Mouse (Mus musculus) retina, adult 2 months (tissue): ENCODE results near the gene Sult2b1.

Experiments used
- DNase-seq: peaks from one replicate; pipeline ENCODE4 v3.0.0-alpha.2; 2012; ENCODE audit warnings: low read depth, low spot score

The Sult2b1 gene

GRCm38 (mm10) chr7:45725151-45725550 is 59.3 kb downstream of the Sult2b1 start:
- no peak for DNase-seq

DNA sequence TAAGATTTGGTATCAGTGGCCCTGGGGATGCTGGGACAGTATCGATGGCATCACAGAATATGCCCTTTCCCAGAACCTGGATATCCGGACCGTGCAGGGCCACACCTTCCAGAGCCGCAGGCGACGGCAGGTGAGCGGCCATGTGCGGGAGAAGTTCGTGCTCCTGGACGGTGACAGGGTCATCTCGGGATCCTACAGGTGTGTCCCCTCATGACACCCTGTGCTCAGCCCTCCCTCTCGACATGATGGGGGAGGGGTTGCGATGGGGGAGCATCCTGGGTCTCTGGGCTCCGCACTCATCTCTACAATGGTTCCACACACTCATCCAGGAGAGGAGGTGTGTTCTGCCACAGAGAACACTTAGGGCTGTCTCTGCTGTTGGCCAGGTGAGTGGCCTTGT is 60.7 kb downstream of the Sult2b1 start:
- DNase-seq = no peak

GRCm38 (mm10) chr7:45723301-45723700 is 61.2 kb downstream of the Sult2b1 start:
- DNase-seq = no peak

- no peak for DNase-seq
These were observed 62.1 kb downstream of the Sult2b1 start for GRCm38 (mm10) chr7:45722348-45722713.

DNA sequence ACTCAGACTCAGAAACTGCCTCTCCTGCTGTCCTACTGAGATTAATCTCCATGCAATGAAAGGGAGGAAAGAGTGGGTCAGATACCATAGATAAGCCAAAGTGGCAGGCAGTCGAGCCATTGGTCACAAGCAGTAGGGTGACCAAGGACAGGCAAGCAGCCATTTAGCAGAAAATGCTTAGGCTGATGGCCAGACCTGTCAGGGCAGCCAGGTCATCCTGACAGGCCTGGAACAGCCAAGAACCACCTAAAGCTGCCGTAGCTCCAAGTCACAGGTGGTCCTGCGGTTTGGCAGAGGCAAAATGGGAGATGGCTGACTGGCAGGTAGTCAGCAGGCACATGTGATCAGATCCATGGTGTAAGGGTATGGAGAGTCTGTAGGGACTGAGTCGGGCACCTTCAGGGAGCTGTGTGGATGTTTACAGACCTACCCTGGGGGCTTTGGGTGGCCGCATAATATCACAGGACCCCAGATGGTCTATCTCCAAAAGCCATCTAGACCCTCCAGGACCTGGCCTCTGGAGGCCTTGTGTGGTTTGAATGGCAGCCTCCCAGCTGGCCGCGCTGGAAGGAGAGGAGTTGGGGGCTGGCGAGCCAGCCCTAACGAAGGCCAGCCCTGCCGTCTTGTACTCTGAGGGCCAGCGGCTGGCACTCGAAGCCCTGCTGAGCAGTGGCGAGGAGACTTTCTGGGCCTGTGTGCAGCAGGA is 62.7 kb downstream of the Sult2b1 start:
- no peak for DNase-seq

DNA sequence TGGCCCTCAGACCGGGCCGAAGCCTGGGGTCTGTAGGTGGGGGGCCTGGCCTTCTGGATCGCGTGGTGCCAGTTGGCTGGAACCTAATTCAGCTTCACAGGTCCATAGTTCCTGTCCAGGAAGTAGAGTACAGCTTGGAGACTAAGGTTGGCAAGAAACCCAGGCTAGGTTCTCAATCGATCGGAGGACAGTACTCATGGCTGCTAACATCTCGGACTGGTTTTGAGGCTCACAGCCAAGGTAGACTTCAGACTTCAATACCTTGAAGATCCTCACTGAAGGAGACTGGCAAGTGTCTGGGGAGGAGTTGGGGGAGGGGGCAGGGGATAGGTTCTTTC is 63.3 kb downstream of the Sult2b1 start:
- DNase-seq = no peak

DNA sequence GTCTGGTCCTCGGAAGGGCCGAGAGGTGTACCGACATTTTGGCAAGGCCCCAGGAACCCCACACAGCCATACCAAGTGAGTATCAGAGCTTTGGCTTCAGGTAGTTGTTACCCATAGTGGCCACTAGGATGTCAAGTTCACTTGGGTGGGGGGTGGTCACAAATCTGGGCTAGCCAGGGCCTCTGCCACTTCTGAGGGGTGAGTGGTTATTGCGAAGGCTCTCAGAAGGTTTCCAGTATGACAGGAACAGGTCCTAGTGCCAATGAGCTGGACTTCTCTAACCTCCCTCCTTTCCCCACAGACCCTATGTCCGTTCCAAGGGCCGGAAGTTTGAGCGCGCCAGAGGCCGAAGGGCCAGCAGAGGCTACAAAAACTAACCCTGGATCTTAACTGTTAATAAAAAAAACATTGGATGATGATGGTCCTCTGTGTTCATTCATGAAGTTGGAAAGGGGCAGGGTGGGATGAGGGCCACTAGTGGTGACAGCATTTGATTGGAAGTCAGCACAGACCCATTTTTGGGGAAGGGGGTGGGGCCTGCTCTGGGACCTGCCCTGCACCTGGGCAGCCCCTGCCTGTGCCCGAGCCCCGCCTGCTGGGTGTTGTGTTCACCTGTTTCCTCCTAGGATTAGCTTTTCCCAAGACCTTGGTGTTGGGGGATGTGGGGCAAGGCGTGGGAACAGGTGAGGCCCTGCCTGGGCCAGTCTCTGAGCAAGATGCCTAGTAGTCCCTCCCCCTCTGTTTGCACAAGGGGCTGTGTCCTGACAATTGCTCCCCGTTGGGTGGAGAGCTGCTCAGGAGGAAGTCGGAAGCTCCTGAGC is 63.8 kb downstream of the Sult2b1 start, which contains the start of gene Fam83e:
Gene Fam83e (plus strand): TSS at position 800 of the 821 bp plus-strand sequence.
- no peak for DNase-seq

DNA sequence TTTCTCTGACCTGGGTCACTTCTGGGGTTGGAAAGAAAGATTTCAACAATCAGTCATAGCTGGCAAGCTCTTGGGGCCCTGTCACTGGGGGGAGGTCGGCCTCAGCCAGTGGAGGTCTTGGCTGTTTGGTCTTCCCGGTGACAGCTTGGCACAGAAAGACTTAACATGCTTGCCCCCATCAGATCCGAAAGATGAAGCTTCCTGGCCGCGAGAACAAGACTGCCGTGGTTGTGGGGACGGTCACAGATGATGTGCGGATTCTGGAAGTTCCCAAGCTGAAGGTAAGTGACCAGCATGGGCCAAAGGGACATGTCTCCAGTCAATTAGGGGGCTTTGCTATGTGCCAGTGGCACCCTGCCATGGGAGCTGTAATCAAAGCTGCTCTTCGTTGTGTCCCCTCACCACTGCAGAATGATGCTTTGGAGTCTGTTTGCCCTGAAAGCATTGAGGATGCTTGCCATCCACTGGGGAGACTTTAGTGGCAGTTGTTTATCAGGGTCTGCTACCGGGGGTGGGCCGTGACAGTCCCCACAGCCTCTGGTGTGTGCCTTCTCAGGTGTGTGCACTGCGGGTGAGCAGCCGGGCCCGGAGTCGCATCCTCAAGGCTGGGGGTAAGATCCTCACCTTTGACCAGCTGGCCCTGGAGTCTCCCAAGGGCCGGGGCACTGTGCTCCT is 64.6 kb downstream of the Sult2b1 start:
- DNase-seq = no peak

DNA sequence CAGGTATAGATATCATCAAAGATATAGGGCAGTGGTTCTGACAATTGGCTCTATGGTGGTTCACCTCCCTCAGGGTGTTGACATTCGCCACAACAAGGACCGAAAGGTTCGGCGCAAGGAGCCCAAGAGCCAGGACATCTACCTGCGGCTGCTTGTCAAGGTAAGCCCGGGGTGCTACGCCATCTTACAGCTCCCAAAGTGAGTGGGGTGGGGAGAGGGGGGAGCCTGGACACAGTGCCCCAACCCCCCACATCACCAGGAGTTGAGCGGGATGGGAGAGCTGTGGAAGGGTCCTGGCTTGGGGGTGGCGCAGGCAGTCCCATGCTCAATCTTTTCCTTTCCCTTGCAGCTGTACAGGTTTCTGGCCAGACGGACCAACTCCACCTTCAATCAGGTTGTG is 65.3 kb downstream of the Sult2b1 start:
- no peak for DNase-seq

GRCm38 (mm10) chr7:45718331-45718730 is 66.1 kb downstream of the Sult2b1 start:
- no peak for DNase-seq

DNA sequence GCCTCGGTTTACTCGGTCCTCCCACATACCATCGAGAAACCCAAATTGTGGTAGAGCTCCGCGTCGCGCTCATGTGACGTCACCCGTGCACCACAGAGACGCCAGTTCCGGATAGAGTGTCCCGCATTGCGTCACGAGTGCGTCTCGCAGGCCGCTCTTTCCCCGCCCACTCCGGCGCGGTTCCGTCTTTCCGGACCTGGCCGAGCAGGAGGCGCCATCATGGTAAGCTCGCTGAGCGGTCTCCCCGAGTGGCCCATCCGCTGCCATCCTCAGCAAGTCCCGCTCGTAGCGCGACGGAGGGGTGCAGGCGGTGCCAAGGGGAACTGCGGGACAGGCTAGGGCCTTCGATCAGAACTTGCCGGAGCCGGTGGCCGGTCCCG is 66.6 kb downstream of the Sult2b1 start, which contains the start of gene Sphk2:
Gene Sphk2 (minus strand): TSS at position 85 of the 380 bp plus-strand sequence.
- peak; percentile 97 for DNase-seq

DNA sequence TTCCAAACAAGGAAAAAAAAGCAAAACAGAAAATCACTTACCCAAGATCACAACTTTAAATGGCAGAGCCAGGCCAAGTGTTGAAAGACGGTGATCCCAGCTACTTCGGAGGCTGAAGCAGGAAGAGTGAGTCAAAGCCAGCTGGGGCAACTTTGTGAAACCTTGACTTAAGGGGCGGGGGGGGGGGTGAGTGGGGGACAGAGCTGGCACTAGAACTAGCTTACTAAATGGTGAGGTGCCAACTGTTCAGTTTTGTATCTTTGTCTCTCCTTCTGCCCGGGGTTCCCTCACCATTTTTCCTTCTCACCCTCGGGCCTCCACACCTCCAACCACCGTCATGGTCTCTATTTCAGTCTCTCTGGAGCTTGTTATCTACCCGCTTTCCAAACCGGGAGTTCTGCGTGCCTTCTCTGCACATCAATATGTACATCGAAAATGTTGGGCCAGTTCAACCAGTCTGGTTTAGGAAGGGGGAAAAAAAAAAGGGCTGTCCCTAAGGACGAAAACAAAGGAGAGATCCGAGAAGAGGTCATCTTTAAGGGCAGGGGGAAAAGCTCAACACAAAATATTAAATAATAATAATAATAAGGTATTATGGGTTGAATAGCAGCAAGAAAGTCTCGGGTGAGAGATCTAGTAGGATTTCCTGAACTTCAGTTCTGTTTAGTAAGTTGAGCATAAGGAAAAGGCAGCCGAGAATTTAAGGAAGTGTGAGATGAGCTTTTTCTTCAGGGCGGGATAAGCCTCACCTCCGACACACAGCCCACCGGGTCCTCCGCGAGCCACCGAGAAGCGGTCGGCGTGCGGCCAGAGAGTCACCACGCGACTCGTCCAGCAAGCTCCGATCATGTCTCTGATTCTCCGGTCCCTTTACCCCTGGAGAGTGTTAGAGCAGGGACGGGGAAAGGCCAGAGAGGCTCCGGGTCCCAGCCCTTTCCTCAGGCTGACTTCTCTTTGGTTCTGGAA is 67.2 kb downstream of the Sult2b1 start:
- DNase-seq = no peak

- DNase-seq = no peak
These were observed 68.0 kb downstream of the Sult2b1 start for GRCm38 (mm10) chr7:45716460-45716857.

DNA sequence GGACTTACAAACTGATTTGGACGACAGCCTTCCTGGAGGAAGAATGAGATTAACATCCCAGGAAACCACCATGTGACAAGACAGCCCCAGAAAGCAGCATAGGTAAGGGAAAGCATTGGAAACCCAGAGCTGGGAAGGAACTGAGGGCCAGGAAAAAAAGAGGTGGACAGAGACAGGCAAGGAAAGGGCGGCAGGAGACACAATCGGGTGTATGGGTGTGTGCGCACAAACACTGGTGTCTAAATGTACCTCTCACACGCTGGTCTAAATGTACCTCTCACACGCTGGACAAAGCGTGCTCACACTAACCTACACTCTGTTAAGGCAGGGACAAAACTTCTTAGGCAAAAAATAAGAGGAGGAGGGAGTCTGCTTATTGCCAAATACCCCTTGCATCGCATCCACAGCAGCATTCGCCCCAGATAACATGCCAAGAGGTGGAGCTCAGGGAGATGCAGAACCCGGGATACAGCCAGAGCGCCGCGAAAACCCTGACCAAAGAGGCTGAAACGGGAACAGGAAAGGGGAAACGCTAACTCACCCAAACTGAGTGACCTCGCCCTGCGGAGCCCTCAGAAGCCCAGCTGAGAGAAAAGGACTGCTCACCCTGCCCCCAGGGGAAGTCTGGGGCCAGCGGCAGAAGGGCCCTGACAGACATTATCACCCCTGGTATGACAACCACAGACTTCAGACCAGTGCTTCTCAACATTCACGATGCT is 68.6 kb downstream of the Sult2b1 start:
- no peak for DNase-seq

DNA sequence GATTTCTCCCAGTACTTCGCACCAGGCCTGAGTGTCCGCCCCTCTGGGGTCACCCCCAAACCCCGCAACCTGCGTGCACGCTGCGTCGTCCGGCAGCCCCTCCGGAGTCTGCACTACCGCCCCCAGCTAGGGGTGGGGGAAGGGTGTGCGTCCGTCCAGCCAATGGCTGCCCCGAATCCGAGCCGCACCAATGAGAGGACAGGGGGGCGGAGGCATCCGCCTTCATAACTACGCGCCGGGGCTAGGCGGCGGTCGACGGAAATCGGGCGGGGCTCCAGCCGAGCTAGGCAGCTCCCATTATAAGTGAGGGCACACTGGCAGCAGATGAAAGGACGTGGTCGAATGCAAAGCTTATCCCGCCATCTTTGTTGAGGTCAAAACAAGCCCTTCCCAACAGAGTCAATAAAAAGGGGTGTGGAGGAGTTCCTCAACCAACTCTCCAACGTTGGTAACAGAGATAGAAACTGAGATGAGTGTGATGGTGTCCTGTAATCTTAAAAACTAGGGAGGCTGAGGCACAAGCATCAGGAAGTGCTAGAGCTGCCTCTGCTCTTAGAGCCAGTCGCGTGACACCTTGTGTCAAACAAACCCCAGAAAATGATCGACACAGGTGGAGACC is 69.3 kb downstream of the Sult2b1 start, which contains the start of gene Rpl18:
Gene Rpl18 (plus strand): TSS at position 368 of the 619 bp plus-strand sequence.
- peak; percentile 86 for DNase-seq

DNA sequence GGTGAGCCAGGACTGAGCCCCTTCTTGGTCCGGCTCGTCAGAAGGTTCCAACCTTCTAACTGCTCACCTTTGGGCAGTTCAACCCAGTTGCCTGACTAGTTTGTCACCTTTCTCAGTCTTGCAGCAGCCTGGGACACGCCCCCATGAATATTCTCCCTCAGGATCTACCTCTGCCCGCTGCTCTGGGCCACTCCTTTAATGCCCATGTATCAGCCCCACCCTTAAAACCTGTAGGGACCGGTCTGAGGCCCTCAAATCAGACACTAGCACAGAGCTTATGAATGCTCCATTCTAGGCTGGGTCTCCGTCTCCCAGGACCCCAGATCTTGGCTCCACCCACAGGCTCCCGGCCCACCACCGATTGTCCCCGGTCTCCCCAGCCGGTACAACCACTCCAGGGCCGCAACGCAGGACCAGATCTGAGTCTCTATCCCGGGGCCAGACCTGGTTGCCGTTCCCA is 69.8 kb downstream of the Sult2b1 start:
- no peak for DNase-seq

GRCm38 (mm10) chr7:45713881-45714520 is 70.5 kb downstream of the Sult2b1 start:
- DNase-seq = no peak

- DNase-seq = no peak
These were observed 71.1 kb downstream of the Sult2b1 start for GRCm38 (mm10) chr7:45713396-45713795.

GRCm38 (mm10) chr7:45712022-45712757 is 72.3 kb downstream of the Sult2b1 start:
- DNase-seq = no peak
